Mouse (Mus musculus): Measurements from ENCODE around the gene Lmtk2.

Lmtk2 gene

GRCm38 (mm10) chr5:144109201-144109600 lies 9.0 kb downstream of the Lmtk2 start:
- DNase-seq (ENCODE audit: low spot score in 2 of 2) = no peak

- no peak for DNase-seq (ENCODE audit: low spot score in 2 of 2)
Measured at GRCm38 (mm10) chr5:144112574-144113438, 12.6 kb downstream of the Lmtk2 start.

DNA sequence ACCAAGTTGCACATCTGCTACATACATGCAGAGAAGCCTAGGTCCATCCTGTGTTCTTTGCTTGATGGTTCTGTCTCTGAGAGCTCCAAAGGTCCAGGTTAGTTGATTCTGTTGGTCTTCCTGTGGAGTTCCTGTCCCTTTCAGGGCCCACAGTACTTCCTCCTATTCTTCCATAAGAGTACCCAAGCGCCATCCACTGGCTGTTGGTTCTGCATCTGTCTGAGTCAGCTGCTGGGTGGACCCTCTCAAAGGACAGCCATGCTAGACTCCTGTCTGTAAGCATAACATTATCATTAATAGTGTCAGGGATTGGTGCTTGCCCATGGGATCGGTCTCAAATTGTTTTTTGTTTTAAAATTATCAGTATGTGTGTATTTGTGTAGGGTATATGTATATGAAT lies 13.8 kb downstream of the Lmtk2 start:
- no peak for DNase-seq (ENCODE audit: low spot score in 2 of 2)

DNA sequence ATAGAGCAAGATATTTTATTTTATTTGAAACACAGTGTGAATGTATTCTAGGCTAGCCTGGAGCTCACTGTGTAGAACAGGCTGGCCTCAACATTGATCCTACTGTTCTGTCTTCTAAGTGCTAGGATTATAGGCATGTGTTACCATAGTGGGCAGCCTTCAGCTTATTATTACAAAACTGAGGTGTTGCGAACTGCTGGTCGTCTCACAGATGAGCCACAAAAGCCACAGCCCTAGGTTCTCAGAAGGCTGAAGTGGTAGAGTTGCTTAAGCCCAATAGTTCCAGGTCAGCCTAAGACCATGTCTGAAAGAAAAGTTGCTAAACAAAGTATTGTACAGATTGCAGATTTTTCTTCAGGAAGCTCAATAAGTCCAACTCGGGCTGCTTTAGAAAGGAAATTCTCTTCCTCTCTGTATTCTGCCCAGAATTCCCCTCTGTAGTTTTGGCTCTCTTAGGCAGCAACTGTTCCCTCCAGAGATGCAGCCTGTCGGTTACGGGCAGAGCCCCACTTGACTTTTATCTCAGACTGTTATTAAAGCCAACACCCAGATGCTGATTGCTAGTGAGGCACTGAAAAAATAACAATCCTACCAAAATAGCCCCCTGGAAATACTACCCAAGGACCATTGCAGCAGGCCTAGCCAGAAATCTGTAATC lies 14.9 kb downstream of the Lmtk2 start:
- no peak for DNase-seq (ENCODE audit: low spot score in 2 of 2)

- no peak for DNase-seq (ENCODE audit: low spot score in 2 of 2)
Measured at GRCm38 (mm10) chr5:144115628-144115977, 15.4 kb downstream of the Lmtk2 start.

DNA sequence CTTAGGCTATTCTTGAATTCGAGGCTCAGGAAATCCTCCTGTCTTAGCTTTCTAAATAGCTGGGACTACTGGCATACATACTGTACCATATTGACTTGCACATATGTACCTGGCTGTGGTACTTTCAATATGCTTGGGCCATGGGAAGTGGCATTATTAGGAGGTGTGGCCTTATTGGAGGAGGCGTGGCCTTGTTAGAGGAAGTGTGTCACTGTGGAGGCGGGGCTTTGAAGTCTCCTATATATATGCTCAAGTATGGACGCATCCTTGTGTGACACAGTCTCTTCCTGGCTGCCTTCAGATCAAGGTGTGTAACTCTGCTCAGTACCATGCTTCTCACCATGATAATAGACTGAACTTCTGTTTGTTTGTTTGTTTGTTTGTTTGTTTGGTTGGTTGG lies 18.0 kb downstream of the Lmtk2 start:
- no peak for DNase-seq (ENCODE audit: low spot score in 2 of 2)

GRCm38 (mm10) chr5:144119286-144119685 lies 19.1 kb downstream of the Lmtk2 start:
- DNase-seq (ENCODE audit: low spot score in 2 of 2) = no peak

DNA sequence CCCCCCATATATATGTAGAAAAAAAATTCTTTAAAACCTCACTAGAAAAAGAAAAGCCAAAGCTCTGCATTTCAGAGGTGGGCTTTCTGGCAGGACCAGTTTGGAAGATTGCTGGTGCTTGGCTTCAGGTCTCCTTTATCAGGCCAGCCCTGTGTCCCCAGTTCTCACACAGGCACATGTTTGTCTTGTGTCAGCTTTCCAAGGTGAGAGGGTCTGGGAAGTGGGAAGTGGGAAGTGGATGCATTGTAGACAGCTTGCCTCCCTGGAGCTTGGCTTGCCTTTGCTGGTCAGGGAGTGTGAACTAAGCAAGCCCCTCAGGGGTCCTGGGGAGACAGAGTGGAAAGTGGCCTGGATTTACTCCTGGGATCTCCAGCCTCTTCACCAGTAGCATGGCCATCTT lies 21.3 kb downstream of the Lmtk2 start:
- no peak for DNase-seq (ENCODE audit: low spot score in 2 of 2)

GRCm38 (mm10) chr5:144125979-144126755 lies 25.9 kb downstream of the Lmtk2 start:
- DNase-seq (ENCODE audit: low spot score in 2 of 2) = peak; percentile 72 to 77

- DNase-seq (ENCODE audit: low spot score in 2 of 2) = no peak
Measured at GRCm38 (mm10) chr5:144143531-144143930, 43.3 kb downstream of the Lmtk2 start.

DNA sequence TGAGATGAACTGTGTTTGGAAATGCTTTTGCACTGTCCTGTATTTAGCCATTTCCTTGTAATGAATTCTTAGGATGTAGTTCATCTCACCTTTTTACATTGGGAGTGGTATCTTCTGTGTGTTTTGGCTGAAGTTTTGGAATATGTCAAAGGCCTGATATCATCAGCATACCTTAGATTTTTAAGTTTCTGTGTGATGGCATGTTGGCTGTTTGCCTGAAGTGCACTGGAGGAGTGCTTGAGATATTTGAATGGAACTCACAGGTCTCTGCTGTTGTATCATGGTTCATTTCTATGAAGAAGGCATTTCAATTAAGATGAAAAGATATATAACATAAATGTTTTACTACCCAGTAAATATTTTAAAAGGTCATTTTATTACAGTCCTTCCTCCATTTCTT lies 46.7 kb downstream of the Lmtk2 start:
- no peak for DNase-seq (ENCODE audit: low spot score in 2 of 2)

DNA sequence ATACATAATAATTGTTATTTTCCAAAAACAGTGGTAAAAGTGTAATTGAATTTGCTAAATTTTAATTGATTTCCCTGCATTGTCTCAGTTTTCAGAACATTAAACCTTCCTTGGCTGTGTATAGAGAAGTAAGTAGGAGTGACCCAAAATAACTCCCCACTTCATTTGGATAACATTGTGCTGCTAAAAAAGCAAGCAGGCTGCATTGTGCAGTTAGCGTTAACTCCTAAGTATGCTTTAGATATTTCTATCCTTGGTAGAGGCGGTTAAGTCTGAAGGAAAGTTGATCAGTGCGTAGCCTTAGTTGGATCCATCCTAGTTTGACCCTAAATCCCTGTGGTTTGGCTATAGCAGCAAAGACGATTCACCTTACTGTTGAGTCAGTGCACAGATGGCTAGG lies 49.3 kb downstream of the Lmtk2 start:
- no peak for DNase-seq (ENCODE audit: low spot score in 2 of 2)

DNA sequence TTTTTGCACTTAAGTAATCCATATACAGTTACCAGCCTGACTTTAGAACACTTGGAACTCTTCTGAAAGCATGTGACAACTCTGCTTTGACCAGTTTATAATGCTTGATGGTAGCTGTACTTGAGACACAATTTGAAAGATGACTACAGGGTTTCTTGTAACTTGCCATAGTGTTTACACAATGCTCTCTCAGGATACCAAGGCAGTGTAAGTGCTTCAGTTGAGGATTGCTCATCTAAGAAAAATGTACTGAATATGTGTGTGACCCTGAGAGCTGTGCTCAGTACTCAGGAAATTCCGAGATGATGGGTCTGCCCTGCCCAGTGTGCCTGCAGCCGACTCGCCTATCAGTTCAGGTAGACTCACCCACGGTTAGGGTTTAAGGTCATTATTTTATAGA lies 51.0 kb downstream of the Lmtk2 start:
- DNase-seq (ENCODE audit: low spot score in 2 of 2) = no peak

- DNase-seq (ENCODE audit: low spot score in 2 of 2) = peak; percentile 52 to 66
Measured at GRCm38 (mm10) chr5:144154528-144154927, 54.3 kb downstream of the Lmtk2 start.

GRCm38 (mm10) chr5:144158604-144159003 lies 58.4 kb downstream of the Lmtk2 start:
- no peak for DNase-seq (ENCODE audit: low spot score in 2 of 2)

- no peak for DNase-seq (ENCODE audit: low spot score in 2 of 2)
Measured at GRCm38 (mm10) chr5:144159137-144159536, 58.9 kb downstream of the Lmtk2 start.

DNA sequence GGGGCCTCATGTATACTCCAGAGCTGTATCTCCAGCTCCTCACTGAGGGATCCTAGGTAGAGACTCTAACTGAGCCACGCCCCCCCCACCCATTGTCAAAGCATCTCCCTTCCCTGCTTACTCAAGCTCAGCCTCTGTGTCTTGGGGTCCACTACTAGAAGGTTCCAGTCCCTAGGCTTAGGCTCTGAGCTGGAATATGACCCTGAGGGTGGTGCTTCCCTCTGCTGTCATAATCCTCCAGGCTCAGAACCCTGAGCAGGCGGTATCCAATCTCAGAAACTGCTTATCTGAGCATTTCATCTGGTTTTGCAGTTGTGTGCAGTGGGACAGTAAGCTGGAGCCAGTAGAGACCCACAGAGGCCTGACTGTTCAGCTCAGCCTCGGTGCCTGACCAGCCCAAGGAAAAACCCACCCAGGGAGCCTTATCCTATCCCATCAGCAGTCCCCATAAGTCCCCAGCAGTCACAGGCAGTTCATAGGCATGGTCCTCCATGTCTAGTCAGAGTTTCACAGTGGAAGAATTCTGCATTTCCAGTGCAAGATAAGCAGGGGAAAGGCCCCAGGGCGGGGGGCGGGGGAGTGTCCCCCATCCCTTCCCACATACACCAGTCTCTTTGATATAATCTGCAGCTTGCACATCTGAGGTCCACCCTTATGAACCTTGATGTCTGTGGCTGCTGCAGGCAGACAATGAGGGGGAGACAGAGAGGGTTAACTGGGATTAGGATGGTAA lies 62.0 kb downstream of the Lmtk2 start:
- no peak for DNase-seq (ENCODE audit: low spot score in 2 of 2)

- DNase-seq (ENCODE audit: low spot score in 2 of 2) = no peak
Measured at GRCm38 (mm10) chr5:144162813-144163517, 62.7 kb downstream of the Lmtk2 start.

DNA sequence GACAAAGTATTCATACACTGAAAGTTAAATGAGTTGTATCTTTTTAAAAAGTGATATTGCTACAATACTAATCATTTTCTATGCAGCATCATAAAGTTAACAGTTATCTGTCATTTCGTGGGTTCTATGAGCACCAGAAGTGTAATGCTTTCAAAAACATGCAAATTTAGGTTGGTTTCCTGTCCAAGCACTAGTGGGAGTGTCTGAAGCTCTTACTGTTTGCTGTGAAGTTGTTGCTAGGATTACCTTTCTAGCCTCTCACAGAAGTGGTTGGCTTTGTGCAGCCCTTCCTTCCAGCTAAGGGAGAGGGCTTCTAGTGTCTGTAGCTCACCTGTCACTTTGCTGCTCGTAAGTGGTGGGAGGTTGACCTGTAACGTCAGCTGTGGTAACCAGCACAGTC lies 65.5 kb downstream of the Lmtk2 start:
- no peak for DNase-seq (ENCODE audit: low spot score in 2 of 2)

- DNase-seq (ENCODE audit: low spot score in 2 of 2) = no peak
Measured at GRCm38 (mm10) chr5:144169275-144169975, 69.2 kb downstream of the Lmtk2 start.

DNA sequence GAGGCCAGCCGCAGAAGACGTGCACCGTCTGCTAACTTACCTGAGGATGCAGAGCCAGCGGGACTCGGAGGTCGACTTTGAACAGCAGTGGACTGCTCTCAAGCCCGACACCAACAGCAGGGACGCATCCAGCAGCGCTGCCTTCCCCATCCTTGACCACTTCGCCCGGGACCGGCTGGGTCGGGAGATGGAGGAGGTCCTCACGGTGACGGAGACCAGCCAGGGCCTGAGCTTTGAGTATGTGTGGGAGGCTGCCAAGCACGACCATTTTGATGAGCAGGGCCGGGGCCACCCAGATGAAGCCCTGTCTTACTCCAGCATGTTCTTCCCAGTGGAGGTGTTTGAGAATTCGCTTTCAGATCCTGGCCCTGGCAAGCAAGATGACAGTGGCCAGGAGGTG lies 73.4 kb downstream of the Lmtk2 start:
- no peak for DNase-seq (ENCODE audit: low spot score in 2 of 2)
